Mouse (Mus musculus) thymus, adult 2 months (tissue): ENCODE measurements around the gene Diaph2.

Experiments used
- CTCF ChIP-seq: fragments of 200-500 bp; IDR thresholded peaks from 2 replicates; pipeline ENCODE4 v1.5.1; 2012; ENCODE audit warnings: mild to moderate bottlenecking, control low read depth, low read length, moderate library complexity, borderline replicate concordance; ENCODE audit not compliant: control insufficient read depth, poor library complexity, insufficient read depth; ENCODE audit errors: extremely low read depth
- POLR2A ChIP-seq: fragments of 200-500 bp; IDR thresholded peaks from 2 replicates; pipeline ENCODE4 v1.6.1; 2012; ENCODE audit warnings: mild to moderate bottlenecking, low read length, control low read depth, moderate library complexity; ENCODE audit not compliant: control insufficient read depth, poor library complexity, insufficient read depth; ENCODE audit errors: extremely low read depth

- TF ChIP-seq CTCF (no peak), POLR2A (no peak)
Measured at GRCm38 (mm10) chrX:129774478-129774877, 24.9 kb downstream of the Diaph2 start.
